Mouse (Mus musculus) c-Kit-negative CD71-positive TER-119-positive erythroid progenitor cells, embryonic 14.5 days (primary cell): Measurements from ENCODE around the gene Cela3b.
A peak's percentile ranks its signal among the peaks of the same experiment; 100 is the strongest.

Experiments
- DNase-seq: peaks from one replicate; pipeline ENCODE4 v3.0.0-alpha.2; 2013; ENCODE audit warnings: low read depth, low spot score

Gene Cela3b

DNA sequence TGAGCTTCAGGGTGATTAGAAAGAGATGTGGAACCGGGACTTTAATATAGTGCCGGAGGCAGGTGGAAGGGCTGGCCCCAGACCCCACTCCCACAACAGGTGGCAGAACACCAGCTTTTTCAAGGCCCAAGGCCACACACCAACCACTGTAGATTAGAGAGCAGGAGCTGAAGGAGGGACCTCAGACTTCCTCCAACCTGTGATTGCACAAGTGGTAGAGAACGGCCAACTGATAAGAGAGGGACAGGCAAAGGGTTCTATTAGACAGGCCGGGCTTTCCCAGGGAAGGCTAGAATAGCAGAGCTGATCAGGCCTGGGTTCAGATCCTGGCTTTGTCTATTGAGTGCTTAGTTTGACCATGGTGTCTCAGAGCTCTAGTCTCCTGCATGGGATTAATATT is at the start of gene Cela3b:
Cela3b (minus strand) TSS at position 39 of the 400 bp plus-strand sequence.
- DNase-seq: no peak

DNA sequence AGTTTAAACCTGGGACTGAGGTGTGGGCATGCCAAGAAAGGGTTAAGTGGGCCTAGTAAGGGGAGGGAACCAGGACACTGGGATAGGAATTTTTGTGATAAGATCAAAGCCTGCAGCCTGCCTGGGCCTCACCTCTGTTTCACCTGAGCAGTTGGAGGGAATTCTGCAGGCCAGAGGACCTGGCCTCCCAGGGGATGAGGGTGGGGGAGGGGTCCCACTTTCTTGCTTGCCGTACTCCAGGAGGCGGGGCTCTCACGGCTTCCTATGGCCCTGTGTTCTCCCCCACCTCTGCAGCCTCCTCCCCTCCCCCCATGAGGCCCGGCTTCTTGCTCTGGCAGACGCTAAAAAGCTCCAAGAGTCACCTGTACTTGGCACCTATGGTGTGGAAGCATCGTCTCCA is 49.4 kb upstream of the Cela3b start:
- DNase-seq: no peak

DNA sequence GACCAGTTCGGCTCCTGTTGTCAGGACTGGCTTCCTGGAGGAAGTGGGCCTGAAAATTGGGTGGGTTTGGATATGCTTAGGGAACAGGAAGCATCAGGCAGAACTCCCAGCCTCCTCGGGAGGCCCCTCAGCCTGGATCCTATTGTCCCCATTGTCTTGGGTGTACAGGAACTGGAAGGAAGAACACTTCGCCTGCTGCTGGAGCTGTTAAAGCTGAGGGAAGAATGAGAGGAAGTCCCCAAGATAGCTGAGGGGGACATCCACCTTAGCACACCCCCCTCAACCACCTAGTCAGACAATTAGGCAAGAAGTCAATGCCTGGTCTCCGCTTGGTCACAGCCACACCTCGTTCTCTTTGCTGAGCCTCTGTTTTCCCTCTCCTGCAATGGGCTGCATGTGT is 48.0 kb upstream of the Cela3b start:
- DNase-seq: no peak

- no peak for DNase-seq
Observed at GRCm38 (mm10) chr4:137477611-137478010, 47.3 kb upstream of the Cela3b start.

DNA sequence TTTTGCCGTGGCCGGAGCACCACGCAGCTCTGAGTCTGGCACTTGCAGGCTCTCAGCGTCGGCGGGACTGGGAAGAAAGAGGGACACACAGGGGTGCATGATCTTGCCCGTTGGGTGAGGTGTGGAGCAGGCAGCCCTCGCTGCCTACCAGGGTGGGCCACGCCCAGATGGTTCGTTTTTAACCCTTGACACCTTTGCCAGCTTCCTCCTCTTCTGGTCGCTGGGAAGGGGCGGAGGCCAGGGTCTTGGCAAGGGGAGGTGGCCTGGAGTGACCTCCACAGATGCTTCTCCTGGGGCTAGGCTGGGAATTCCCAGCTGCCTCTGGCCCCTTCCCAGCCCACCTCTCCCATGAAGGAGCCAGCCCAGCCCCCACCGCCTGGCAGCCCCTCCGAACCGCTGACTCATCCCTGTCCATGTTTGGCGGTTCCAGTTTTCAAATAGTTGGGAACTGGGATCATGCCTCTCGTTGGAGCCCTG is 46.5 kb upstream of the Cela3b start:
- DNase-seq: no peak

DNA sequence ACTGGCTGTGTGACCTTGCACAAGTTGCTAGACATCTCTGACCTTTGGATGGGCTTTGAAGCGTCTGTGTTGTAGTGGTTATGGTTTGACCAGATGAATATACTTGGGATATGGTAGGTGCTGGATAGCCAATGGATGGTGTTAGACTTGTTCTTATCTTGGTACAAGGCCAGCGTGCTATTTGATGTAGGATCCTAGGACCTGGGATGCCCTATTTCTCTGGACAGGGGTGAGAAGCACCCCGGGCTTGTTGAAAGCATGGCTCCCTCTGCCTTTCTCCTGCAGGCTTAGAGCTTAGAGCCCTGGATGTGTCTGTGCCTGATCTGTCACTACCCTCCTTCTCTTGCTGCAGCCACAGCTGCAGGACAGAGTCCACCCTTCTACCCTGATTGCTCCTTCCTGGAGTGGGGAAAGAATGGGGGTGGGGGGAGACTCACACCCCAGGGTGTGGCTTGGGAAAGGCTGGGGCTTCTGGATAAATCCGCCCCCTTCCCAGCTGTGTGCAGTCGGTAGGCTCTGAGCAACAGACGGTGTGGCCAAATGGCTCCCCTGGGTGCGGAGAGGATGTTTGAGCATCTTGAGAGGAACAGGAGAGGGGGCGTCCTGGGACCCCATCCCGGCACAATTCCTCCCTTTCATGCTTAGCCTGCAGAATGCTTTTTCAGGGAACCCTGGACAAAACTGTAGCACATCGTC is 45.9 kb upstream of the Cela3b start:
- DNase-seq: no peak

DNA sequence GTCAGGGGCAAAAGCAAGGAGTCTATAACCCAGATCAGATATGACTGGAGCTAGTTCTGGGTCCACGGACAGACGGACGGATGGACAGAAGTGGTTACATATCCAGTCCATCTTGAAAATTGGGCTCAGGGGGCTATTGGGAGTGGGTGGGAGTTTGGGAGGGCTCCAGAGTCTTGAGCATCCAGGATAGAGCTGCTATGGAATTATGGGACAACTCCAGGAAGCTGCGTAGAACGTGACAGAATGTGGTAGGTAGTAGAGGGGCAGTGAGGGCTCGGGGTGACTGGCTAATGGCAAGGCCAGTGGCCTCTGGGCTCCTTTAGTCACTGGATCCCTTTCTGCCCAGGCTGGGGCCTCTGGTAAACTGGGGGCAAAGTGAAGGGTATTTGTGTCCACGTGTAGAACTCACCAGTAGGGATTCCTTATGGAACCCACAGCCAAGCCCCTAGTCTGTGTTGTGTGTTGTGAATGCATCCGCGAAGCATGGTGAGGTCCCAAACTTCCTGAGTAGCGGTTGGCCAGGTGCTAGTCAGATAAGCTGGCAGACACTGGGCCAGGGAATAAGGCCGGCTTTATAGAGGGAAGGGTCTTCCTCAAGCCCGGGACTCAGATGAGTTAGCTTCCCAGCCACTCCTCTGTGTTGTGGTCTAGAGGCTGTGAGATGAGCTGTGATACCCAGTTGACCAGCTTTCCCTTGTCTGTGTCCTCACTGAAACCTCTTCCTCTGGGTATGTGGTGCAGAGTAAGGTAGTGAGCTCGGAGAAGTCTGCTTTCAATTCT is 45.1 kb upstream of the Cela3b start:
- no peak for DNase-seq

DNA sequence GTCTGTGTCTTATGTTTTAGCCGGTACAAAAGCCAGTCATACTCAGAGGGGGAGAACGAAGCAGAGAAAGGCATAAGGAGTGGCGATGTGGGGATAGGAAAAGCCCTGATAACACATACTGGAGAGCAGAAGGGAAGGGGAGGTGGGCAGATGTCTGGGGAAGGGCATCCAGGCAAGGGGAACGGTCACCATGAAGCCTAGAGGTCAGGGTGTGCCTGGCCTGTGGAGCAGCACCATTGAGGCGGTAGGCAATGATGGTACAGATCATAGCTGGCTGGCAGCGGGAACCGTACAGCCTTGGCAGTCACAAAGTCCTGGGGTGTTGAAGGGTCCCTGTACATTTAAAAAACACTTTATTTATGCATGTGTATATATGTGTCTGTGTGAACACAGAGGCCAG is 44.4 kb upstream of the Cela3b start:
- DNase-seq: no peak

GRCm38 (mm10) chr4:137473701-137474388 is 43.5 kb upstream of the Cela3b start:
- DNase-seq: no peak

DNA sequence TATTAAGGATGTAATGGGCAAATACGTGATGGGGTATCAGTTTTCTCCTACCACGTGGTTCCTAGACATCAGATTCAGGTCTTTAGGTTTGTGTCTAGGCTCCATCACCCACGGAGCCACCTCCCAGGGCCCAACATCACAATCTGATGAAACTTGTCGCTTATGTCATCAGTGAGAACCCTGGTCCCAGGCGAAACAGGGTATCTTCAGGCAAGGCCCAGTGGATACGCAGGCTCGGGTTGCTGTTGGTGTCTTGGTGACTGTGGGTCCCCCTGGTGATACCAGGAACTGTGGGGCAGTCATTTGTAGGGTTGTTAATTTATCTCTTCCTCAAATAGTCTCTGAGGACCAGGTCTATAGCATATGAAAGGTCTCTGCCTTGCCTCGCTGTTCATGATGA is 42.9 kb upstream of the Cela3b start:
- DNase-seq: no peak

DNA sequence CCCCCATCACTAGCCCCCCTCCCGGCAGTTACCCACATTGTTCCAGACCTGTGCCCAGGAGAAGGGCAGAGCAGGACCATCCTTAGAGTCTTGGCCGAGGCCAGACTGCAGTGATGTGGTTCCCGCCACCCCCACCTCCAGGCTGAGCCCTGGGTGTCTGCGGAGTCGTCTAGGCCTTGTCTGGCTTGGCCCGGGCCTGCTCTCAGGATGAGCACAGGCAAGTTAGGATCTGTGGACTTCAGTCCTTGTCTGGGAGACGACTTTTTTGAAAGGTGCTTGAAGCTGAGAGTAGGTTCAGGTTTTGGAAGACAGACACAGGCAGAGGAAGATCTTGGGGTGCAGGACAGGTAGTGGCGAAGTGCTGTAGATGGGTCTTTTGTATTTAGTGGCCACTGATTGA is 41.0 kb upstream of the Cela3b start:
- no peak for DNase-seq

DNA sequence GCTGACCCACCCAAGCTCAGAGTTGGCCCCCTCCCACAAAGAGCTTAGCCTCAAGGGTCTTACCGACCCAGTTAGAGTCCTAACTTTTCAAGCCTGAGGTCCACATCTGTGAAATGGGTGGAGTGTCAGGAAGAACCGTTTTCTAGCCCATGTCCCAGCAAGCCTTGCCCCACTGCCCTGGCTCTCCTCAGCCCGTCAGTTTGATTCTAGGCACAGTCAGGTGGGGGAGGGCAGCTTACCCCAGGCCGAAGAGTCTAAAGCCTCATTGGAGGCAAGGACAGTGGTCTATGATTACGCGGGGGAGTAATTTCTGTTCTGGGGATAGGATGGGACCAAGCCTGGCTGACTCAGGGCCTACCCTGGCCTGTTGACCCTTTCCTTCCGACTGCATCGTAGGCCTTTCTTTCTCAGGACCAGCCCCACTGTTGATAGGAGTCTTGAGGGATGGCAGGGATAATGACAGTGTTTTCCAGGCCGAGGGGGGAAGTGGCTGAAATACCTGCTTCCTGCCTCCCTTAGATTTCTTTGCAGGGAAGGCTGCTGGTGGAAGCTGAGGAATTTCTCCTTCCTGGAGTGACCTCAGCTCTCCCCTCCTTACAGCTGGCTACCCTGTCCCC is 40.5 kb upstream of the Cela3b start:
- no peak for DNase-seq

- DNase-seq: no peak
Observed at GRCm38 (mm10) chr4:137469845-137470692, 39.7 kb upstream of the Cela3b start.

- no peak for DNase-seq
Observed at GRCm38 (mm10) chr4:137469081-137469844, 38.9 kb upstream of the Cela3b start.

GRCm38 (mm10) chr4:137468260-137469080 is 38.1 kb upstream of the Cela3b start, which contains the start of gene Hspg2:
TSS of gene Hspg2 (plus strand) at chr4:137468769.
- peak; percentile 63 for DNase-seq

- no peak for DNase-seq
Observed at GRCm38 (mm10) chr4:137467525-137467924, 37.2 kb upstream of the Cela3b start.

GRCm38 (mm10) chr4:137466991-137467390 is 36.7 kb upstream of the Cela3b start:
- no peak for DNase-seq

DNA sequence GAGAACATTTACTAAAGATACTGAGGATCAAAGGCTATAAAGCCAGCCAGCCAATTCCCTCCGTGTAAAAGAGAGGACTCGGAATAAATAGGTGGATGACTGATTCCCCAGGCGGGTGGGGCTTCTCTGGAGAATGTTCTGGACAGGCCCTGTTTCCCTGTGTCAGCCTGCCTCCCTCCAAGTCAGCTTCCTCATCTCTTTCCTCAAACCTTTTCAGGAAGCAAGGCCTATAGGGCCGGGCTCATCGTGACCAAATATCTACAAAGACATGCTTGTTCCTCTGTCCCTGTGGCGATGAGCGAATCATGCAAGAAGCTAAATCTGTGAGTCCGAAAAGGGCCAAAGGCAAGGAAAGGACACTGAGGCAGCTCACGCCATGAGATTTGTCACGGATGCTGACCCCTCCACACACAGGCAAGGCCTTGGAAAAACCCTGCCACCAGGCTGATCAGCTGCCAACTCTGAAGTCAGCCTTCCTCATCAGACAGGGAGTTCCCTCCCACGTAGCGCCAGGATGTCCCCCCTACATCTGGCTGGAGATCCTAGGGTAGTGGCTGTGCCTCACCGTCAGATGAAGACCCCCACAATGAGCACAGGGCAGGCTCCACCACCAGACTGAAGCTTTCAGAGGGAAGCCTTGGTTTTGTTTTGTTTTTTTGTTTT is 34.9 kb upstream of the Cela3b start:
- DNase-seq: no peak
